Mouse (Mus musculus): ENCODE measurements around the gene Fmnl1. TPM values are rescaled to one million over a fixed set of nuclear protein-coding genes. Genes with fewer than 3 reads are reported as not detected.
A peak's percentile ranks its signal among the peaks of the same experiment; 100 is the strongest.

Gene Fmnl1
- polyA plus RNA-seq, 1 experiment from 2014 or later = 9.2 TPM

DNA sequence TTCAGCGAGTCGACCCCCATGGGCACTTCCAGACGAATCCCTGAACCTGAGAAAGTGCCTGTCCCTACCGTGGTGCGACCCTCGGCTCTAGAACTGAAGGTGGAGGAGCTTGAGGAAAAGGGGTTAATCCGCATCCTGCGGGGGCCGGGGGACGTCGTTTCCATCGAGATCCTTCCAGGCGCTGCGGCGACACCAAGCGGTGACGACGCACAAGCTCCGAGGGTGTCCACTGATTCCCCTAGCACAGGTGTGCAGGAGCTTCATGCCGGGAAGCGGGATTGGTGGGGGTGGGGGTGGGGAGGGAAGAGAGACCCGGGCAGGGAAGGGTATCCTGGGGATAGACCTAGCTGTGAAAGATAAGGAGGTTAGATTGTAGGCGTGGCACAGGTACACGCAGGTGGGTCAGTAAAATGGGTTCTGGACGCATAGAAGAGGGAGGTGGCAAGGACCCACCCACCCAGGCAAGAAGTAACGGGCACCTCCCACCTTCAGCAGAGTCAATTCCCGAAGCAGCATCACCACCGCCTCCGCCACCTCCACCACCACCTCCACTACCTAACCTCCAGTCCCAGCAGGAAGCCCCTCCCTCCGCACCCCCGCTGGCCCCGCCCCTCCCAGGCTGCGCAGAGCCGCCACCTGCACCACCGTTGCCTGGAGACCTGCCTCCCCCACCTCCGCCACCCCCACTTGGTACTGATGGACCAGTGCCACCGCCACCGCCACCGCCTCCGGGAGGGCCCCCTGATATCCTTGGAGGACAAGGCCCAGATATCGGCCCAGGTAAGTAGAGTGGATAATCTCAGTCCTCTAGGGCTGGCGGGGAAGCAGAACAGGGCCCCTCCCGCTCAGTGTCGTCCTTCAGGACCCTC lies 22.3 kb downstream of the Fmnl1 start:
- H3K4me2 ChIP-seq (ENCODE audit: low read depth, low read length) = peak overlapping the region; percentile 51
- 0 out of 2 replicates have a peak, but pooled peaks cover 4% of the 10 kb centered on the region for H3K36me3 ChIP-seq (ENCODE audit: control insufficient read depth, insufficient read depth, low read length)
- 0 out of 2 replicates have a peak, but pooled peaks cover 5% of the 10 kb centered on the region for H3K4me1 ChIP-seq (ENCODE audit: control insufficient read depth, insufficient read depth, low read length)
- ATAC-seq (ENCODE audit: low read depth) = no peak; the same call in 1 of the 2 replicates
- H3K9ac ChIP-seq (replicated peaks; ENCODE audit: low read depth, low read length) = peak overlapping the region; percentile 29; the same call in 1 of the 2 replicates
- peak overlapping the region; percentile 25 for H3K4me3 ChIP-seq (ENCODE audit: low read depth, low read length)
- H3K27ac ChIP-seq (ENCODE audit: low read depth, low read length) = no peak overlapping the region
- peaks cover 68% of the 10 kb centered on the region for H3K27me3 ChIP-seq (ENCODE audit: control insufficient read depth, insufficient read depth, low read length)
- H3K9me3 ChIP-seq (ENCODE audit: control insufficient read depth, low read length) = no peaks in the 10 kb centered on the region
- 6% methylated on average over 43 of the region's 44 CpGs for WGBS

DNA sequence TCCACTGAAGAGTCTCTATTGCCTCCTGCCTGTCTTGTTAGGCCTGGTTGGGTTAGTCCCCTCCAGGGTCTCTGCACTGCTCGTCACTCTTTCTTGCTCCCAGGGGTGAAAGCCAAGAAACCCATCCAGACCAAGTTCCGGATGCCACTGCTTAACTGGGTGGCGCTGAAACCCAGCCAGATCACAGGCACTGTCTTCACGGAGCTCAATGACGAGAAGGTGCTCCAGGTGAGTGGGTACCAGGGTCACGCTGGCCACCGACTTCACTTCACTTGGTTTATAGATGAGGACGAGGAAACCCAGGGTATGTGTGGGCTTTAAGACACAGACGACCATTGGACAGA lies 22.9 kb downstream of the Fmnl1 start:
- no peak for ATAC-seq (ENCODE audit: low read depth)
- Histone ChIP-seq H3K27me3 (ENCODE audit: control insufficient read depth, insufficient read depth, low read length) (peaks cover 72% of the 10 kb centered on the region), H3K4me1 (ENCODE audit: control insufficient read depth, insufficient read depth, low read length) (0 out of 2 replicates have a peak, but pooled peaks cover 5% of the 10 kb centered on the region), H3K4me2 (ENCODE audit: low read depth, low read length) (no peak overlapping the region), H3K4me3 (ENCODE audit: low read depth, low read length) (no peak overlapping the region), H3K9me3 (ENCODE audit: control insufficient read depth, low read length) (no peaks in the 10 kb centered on the region), H3K36me3 (ENCODE audit: control insufficient read depth, insufficient read depth, low read length) (0 out of 2 replicates have a peak, but pooled peaks cover 4% of the 10 kb centered on the region), H3K27ac (ENCODE audit: low read depth, low read length) (no peak overlapping the region), H3K9ac (replicated peaks; ENCODE audit: low read depth, low read length) (no peak overlapping the region)
- WGBS = 40% methylated on average over 9 of the region's 9 CpGs

GRCm38 (mm10) chr11:103195236-103195635 lies 24.3 kb downstream of the Fmnl1 start:
- Histone ChIP-seq H3K4me3 (ENCODE audit: low read depth, low read length) (no peak overlapping the region), H3K4me2 (ENCODE audit: low read depth, low read length) (no peak overlapping the region), H3K9me3 (ENCODE audit: control insufficient read depth, low read length) (no peaks in the 10 kb centered on the region), H3K9ac (replicated peaks; ENCODE audit: low read depth, low read length) (no peak overlapping the region), H3K27ac (ENCODE audit: low read depth, low read length) (no peak overlapping the region), H3K4me1 (ENCODE audit: control insufficient read depth, insufficient read depth, low read length) (peaks cover 7% of the 10 kb centered on the region; the same call in 1 of the 2 replicates), H3K36me3 (ENCODE audit: control insufficient read depth, insufficient read depth, low read length) (0 out of 2 replicates have a peak, but pooled peaks cover 4% of the 10 kb centered on the region), H3K27me3 (ENCODE audit: control insufficient read depth, insufficient read depth, low read length) (peaks cover 75% of the 10 kb centered on the region)
- WGBS = 90% methylated on average over 18 of the region's 18 CpGs
- no peak for ATAC-seq (ENCODE audit: low read depth)

DNA sequence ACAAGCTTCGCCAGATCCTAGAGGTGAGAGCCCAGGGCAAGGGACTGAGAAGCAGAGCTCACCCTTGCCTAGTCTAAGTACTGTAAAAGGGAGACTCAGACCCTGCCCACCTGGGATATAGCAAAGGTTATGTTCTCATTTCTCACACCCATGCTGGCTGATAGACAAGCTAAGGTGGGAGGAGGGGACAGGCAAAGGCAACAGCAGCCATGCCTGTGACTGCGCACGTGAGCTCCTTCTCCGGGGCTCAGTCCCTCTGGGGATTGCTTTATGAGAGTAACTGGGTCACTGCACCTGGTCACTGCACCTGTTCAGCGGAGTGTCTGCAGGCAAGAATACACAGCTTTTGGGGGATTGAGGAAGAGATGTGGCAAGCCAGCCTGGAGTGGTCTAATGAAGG lies 24.7 kb downstream of the Fmnl1 start:
- H3K4me3 ChIP-seq (ENCODE audit: low read depth, low read length) = no peak overlapping the region
- H3K36me3 ChIP-seq (ENCODE audit: control insufficient read depth, insufficient read depth, low read length) = 0 out of 2 replicates have a peak, but pooled peaks cover 4% of the 10 kb centered on the region
- no peaks in the 10 kb centered on the region for H3K9me3 ChIP-seq (ENCODE audit: control insufficient read depth, low read length)
- no peak overlapping the region for H3K4me2 ChIP-seq (ENCODE audit: low read depth, low read length)
- H3K27me3 ChIP-seq (ENCODE audit: control insufficient read depth, insufficient read depth, low read length) = peaks cover 75% of the 10 kb centered on the region
- H3K27ac ChIP-seq (ENCODE audit: low read depth, low read length) = no peak overlapping the region
- no peak for ATAC-seq (ENCODE audit: low read depth)
- H3K9ac ChIP-seq (replicated peaks; ENCODE audit: low read depth, low read length) = no peak overlapping the region
- 71% methylated on average over 5 of the region's 5 CpGs for WGBS
- peaks cover 7% of the 10 kb centered on the region; the same call in 1 of the 2 replicates for H3K4me1 ChIP-seq (ENCODE audit: control insufficient read depth, insufficient read depth, low read length)

DNA sequence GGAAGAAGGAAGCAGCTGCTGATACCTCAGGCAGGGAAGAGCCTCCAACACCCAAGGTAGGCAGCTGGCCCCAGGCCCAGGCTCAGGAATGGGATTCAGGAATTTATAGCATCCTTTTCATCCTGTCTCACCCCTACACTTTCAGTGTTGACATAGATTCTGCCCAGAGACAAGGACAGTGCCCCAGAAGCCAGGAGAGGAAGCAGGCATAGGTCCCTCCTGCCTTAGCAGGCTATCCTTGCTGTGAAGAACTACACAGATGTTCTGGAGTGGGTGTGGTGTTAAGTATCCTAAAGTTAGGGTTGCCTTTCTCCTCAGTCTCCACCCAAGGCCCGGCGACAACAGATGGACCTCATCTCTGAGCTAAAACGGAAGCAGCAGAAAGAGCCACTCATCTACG lies 26.4 kb downstream of the Fmnl1 start:
- Histone ChIP-seq H3K9me3 (ENCODE audit: control insufficient read depth, low read length) (no peaks in the 10 kb centered on the region), H3K4me3 (ENCODE audit: low read depth, low read length) (no peak overlapping the region), H3K4me2 (ENCODE audit: low read depth, low read length) (no peak overlapping the region), H3K4me1 (ENCODE audit: control insufficient read depth, insufficient read depth, low read length) (peaks cover 7% of the 10 kb centered on the region; the same call in 1 of the 2 replicates), H3K36me3 (ENCODE audit: control insufficient read depth, insufficient read depth, low read length) (0 out of 2 replicates have a peak, but pooled peaks cover 4% of the 10 kb centered on the region), H3K27ac (ENCODE audit: low read depth, low read length) (no peak overlapping the region), H3K9ac (replicated peaks; ENCODE audit: low read depth, low read length) (no peak overlapping the region), H3K27me3 (ENCODE audit: control insufficient read depth, insufficient read depth, low read length) (peaks cover 58% of the 10 kb centered on the region)
- 78% methylated on average over 4 of the region's 4 CpGs for WGBS
- no peak for ATAC-seq (ENCODE audit: low read depth)

- H3K27me3 ChIP-seq (ENCODE audit: control insufficient read depth, insufficient read depth, low read length) = peaks cover 51% of the 10 kb centered on the region
- no peaks in the 10 kb centered on the region for H3K9me3 ChIP-seq (ENCODE audit: control insufficient read depth, low read length)
- 0 out of 2 replicates have a peak, but pooled peaks cover 4% of the 10 kb centered on the region for H3K36me3 ChIP-seq (ENCODE audit: control insufficient read depth, insufficient read depth, low read length)
- no peak for ATAC-seq (ENCODE audit: low read depth)
- peak overlapping the region; percentile 83; the same call in 1 of the 2 replicates for H3K4me2 ChIP-seq (ENCODE audit: low read depth, low read length)
- peaks cover 3% of the 10 kb centered on the region; the same call in 1 of the 2 replicates for H3K4me1 ChIP-seq (ENCODE audit: control insufficient read depth, insufficient read depth, low read length)
- H3K9ac ChIP-seq (replicated peaks; ENCODE audit: low read depth, low read length) = no peak overlapping the region
- H3K4me3 ChIP-seq (ENCODE audit: low read depth, low read length) = no peak overlapping the region
- 5% methylated on average over 16 of the region's 16 CpGs for WGBS
- H3K27ac ChIP-seq (ENCODE audit: low read depth, low read length) = no peak overlapping the region
These were observed 27.4 kb downstream of the Fmnl1 start for GRCm38 (mm10) chr11:103198339-103198738.

DNA sequence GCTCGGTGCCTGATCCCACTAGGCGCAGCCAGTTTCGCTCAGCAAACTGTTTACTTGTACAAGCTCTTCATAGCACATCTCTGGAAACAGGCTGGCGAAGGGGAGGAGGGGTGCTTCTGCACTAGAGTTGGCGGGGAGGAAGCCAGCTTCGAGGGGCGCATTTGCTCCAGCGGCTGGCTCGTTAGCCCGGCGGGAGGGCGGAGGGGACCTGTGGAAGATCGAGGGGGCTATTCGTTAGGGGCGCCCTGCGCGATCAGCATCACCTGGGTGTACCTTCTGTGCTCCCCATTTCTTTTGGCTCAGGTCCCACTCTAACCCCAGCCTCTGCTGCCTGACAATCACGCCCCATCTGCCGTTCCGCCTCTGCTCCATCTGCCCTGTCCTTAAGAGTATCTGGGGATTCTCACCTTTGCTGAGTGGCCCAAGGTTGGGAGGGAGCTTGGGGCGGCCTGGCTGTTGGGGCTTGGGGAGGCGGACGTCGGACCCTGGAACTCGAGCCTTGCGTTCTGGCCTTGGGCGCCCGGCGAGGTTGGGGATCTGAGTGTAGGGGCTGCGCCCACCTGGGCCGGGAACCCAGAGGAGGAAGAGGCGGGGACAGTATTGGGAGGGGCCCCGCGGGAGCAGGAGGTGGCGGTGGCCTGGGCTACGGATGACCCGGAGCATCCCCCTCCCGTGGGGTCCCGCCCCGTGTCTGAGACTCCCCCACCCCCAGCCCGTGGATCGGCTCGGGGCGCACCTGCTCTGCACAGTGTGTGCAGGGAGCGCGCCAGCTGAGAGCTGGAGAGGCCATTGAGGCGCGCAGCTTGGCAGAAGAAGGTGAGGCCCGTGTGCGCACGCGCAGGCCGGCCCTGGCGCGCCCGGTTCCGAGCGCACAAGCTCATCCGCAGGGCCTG lies 28.2 kb downstream of the Fmnl1 start:
- ATAC-seq (ENCODE audit: low read depth) = peak; percentile 68

GRCm38 (mm10) chr11:103201664-103202063 lies 30.8 kb downstream of the Fmnl1 start:
- Histone ChIP-seq H3K9ac (replicated peaks; ENCODE audit: low read depth, low read length) (no peak overlapping the region), H3K27me3 (ENCODE audit: control insufficient read depth, insufficient read depth, low read length) (peaks cover 23% of the 10 kb centered on the region), H3K36me3 (ENCODE audit: control insufficient read depth, insufficient read depth, low read length) (no peaks in the 10 kb centered on the region), H3K4me3 (ENCODE audit: low read depth, low read length) (no peak overlapping the region), H3K4me2 (ENCODE audit: low read depth, low read length) (no peak overlapping the region), H3K4me1 (ENCODE audit: control insufficient read depth, insufficient read depth, low read length) (peaks cover 2% of the 10 kb centered on the region; the same call in 1 of the 2 replicates), H3K9me3 (ENCODE audit: control insufficient read depth, low read length) (no peaks in the 10 kb centered on the region), H3K27ac (ENCODE audit: low read depth, low read length) (no peak overlapping the region)
- ATAC-seq (ENCODE audit: low read depth) = peak; percentile 38; the same call in 1 of the 2 replicates
- 25% methylated on average over 6 of the region's 6 CpGs for WGBS

More for the DNA sequence above, 28.2 kb downstream of the Fmnl1 start:
- peak overlapping the region; percentile 83 for H3K4me2 ChIP-seq (ENCODE audit: low read depth, low read length)
- peaks cover 2% of the 10 kb centered on the region; the same call in 1 of the 2 replicates for H3K4me1 ChIP-seq (ENCODE audit: control insufficient read depth, insufficient read depth, low read length)
- H3K27ac ChIP-seq (ENCODE audit: low read depth, low read length) = no peak overlapping the region
- H3K27me3 ChIP-seq (ENCODE audit: control insufficient read depth, insufficient read depth, low read length) = peaks cover 42% of the 10 kb centered on the region
- H3K9me3 ChIP-seq (ENCODE audit: control insufficient read depth, low read length) = no peaks in the 10 kb centered on the region
- under 1% methylated on average over 58 of the region's 59 CpGs for WGBS
- peak overlapping the region; percentile 46 for H3K4me3 ChIP-seq (ENCODE audit: low read depth, low read length)
- 0 out of 2 replicates have a peak, but pooled peaks cover 4% of the 10 kb centered on the region for H3K36me3 ChIP-seq (ENCODE audit: control insufficient read depth, insufficient read depth, low read length)
- H3K9ac ChIP-seq (replicated peaks; ENCODE audit: low read depth, low read length) = peak overlapping the region; percentile 71

Measured in neural tube, embryonic 14.5 days (tissue).